Mouse (Mus musculus) midbrain, embryonic 14.5 days (tissue): ENCODE measurements at regions not wholly inside any gene's neighbourhood (a gene's known extent, or its start where the extent isn't known, plus 50 kb on each side); places are given as distances from the start of the nearest gene placed in this dataset.

Source experiments
- ATAC-seq: fragments of 200-750 bp; cut with Nextera tagmentation; 2 replicates; pipeline ENCODE4 v1.8.0; 2017; ENCODE audit warnings: moderate number of reproducible peaks, moderate library complexity; ENCODE audit not compliant: low FRiP score, low TSS enrichment
- DNase-seq: peaks from one replicate; pipeline ENCODE4 v3.0.0-alpha.2; 2015
- H3K27ac ChIP-seq: fragments of 300-500 bp; sonication (generic); replicated peaks from 2 replicates; pipeline ENCODE4 v1.5.1; 2014; ENCODE audit warnings: mild to moderate bottlenecking, low read depth, low read length, moderate library complexity
- H3K27me3 ChIP-seq: fragments of 300-500 bp; sonication (generic); 2 replicates; pipeline ENCODE4 v1.6.1; 2014; ENCODE audit warnings: low read length, control low read depth, mixed read lengths; ENCODE audit not compliant: control insufficient read depth, insufficient read depth
- H3K36me3 ChIP-seq: fragments of 300-500 bp; sonication (generic); 2 replicates; pipeline ENCODE4 v1.6.1; 2014; ENCODE audit warnings: low read length, control low read depth; ENCODE audit not compliant: control insufficient read depth, insufficient read depth
- H3K4me1 ChIP-seq: fragments of 300-500 bp; sonication (generic); 2 replicates; pipeline ENCODE4 v1.6.1; 2014; ENCODE audit warnings: mild to moderate bottlenecking, antibody characterized with exemption, low read length, control low read depth; ENCODE audit not compliant: control insufficient read depth, insufficient read depth
- H3K4me2 ChIP-seq: fragments of 300-500 bp; sonication (generic); 2 replicates; pipeline ENCODE4 v1.6.1; 2014; ENCODE audit warnings: mild to moderate bottlenecking, low read length, moderate library complexity
- H3K4me3 ChIP-seq: fragments of 300-500 bp; sonication (generic); replicated peaks from 2 replicates; pipeline ENCODE4 v1.5.1; 2014; ENCODE audit warnings: low read depth, low read length
- H3K9ac ChIP-seq: fragments of 300-500 bp; sonication (generic); replicated peaks from 2 replicates; pipeline ENCODE4 v1.6.1; 2014; ENCODE audit warnings: mild to moderate bottlenecking, low read length, moderate library complexity
- H3K9me3 ChIP-seq: fragments of 300-500 bp; sonication (generic); 2 replicates; pipeline ENCODE4 v1.6.1; 2016; ENCODE audit warnings: low read length, control low read depth, mixed read lengths; ENCODE audit not compliant: control insufficient read depth
- WGBS: fragments of 180-500 bp; shearing (Covaris S2); extraction: QIAGEN DNeasy Blood & Tissue Kit; methylation state at CpG from one replicate; pipeline ENCODE4 v1.1.7; 2014; 5-methylcytosine and 5-hydroxymethylcytosine counted together

- Histone ChIP-seq H3K4me1 (peaks cover 5% of the 10 kb centered on the region; the same call in 1 of the 2 replicates), H3K27me3 (no peaks in the 10 kb centered on the region), H3K4me2 (no peak overlapping the region), H3K36me3 (no peaks in the 10 kb centered on the region), H3K4me3 (no peak overlapping the region), H3K9me3 (no peaks in the 10 kb centered on the region), H3K9ac (no peak overlapping the region), H3K27ac (no peak overlapping the region)
- 31% methylated on average over 7 of the region's 7 CpGs for WGBS
- ATAC-seq, result no peak
- DNase-seq, result no peak
Measured at GRCm38 (mm10) chr1:119197415-119197700, 143.9 kb upstream of the Gli2 start.

DNA sequence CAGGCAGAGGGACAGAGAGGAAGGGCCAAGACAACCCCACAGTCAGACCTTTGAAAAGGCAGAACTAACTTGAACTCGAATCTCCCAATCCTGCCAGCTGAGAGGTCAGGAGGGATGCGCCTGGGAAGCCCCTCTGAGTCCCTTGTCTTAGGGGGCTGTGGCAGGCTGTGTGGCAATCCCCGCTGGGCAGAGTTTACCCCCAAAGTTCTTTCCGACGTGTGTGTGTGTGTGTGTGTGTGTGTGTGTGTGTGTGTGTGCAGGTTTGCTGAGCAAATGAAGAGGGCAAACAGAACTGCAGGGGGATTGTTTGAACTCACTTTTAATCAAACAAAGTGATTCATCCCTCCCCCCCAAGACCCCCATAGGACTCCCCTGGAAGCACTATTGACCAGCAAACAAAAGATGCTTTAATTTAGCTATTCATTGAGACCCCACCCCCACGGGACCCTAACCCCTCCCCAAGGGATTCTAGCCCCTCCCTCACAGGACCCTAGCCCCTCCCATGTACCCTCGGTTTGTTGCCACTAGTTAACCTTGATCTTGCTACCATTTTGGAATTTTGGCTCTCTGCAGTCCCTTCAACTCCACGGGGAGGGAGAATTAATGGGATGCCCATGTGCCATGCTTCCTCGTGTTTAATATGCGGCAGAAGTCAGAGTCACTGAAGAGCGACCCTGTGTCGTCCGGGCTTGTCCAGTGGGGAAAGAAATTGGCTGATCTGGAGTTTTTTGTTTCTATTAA, 143.4 kb upstream of the Gli2 start:
- peaks cover 5% of the 10 kb centered on the region; the same call in 1 of the 2 replicates for H3K4me1 ChIP-seq
- H3K4me3 ChIP-seq, result no peak overlapping the region
- H3K27ac ChIP-seq, result no peak overlapping the region
- 18% methylated on average over 13 of the region's 13 CpGs for WGBS
- H3K4me2 ChIP-seq, result no peak overlapping the region
- no peaks in the 10 kb centered on the region for H3K9me3 ChIP-seq
- ATAC-seq (no peak), DNase-seq (peak; percentile 24)
- no peaks in the 10 kb centered on the region for H3K36me3 ChIP-seq
- H3K9ac ChIP-seq, result no peak overlapping the region
- H3K27me3 ChIP-seq, result no peaks in the 10 kb centered on the region

- Histone ChIP-seq H3K4me2 (no peak overlapping the region), H3K27ac (no peak overlapping the region), H3K4me3 (no peak overlapping the region), H3K9me3 (no peaks in the 10 kb centered on the region), H3K27me3 (no peaks in the 10 kb centered on the region), H3K9ac (no peak overlapping the region), H3K4me1 (peaks cover 9% of the 10 kb centered on the region; the same call in 1 of the 2 replicates), H3K36me3 (no peaks in the 10 kb centered on the region)
- no peak for DNase-seq
- no peak for ATAC-seq
- 13% methylated on average over 6 of the region's 6 CpGs for WGBS
Measured at GRCm38 (mm10) chr1:119194533-119194932, 141.1 kb upstream of the Gli2 start.

GRCm38 (mm10) chr1:119191177-119191576, 137.8 kb upstream of the Gli2 start:
- Histone ChIP-seq H3K4me3 (no peak overlapping the region), H3K4me1 (peaks cover 14% of the 10 kb centered on the region; the same call in 1 of the 2 replicates), H3K36me3 (no peaks in the 10 kb centered on the region), H3K27ac (no peak overlapping the region), H3K27me3 (no peaks in the 10 kb centered on the region), H3K9ac (no peak overlapping the region), H3K4me2 (no peak overlapping the region), H3K9me3 (no peaks in the 10 kb centered on the region)
- WGBS, result 75% methylated on average over 2 of the region's 2 CpGs
- ATAC-seq (no peak), DNase-seq (no peak)

GRCm38 (mm10) chr1:119189461-119190066, 136.1 kb upstream of the Gli2 start:
- no peaks in the 10 kb centered on the region for H3K9me3 ChIP-seq
- H3K4me3 ChIP-seq, result peak overlapping the region; percentile 27
- no peak overlapping the region; the same call in 1 of the 2 replicates for H3K9ac ChIP-seq
- H3K4me2 ChIP-seq, result peak overlapping the region; percentile 57
- H3K27ac ChIP-seq, result no peak overlapping the region
- ATAC-seq, result peak; percentile 37; the same call in 1 of the 2 replicates
- no peaks in the 10 kb centered on the region for H3K27me3 ChIP-seq
- peaks cover 11% of the 10 kb centered on the region; the same call in 1 of the 2 replicates for H3K4me1 ChIP-seq
- H3K36me3 ChIP-seq, result no peaks in the 10 kb centered on the region
- 2% methylated on average over 23 of the region's 23 CpGs for WGBS
- peak; percentile 78 for DNase-seq

DNA sequence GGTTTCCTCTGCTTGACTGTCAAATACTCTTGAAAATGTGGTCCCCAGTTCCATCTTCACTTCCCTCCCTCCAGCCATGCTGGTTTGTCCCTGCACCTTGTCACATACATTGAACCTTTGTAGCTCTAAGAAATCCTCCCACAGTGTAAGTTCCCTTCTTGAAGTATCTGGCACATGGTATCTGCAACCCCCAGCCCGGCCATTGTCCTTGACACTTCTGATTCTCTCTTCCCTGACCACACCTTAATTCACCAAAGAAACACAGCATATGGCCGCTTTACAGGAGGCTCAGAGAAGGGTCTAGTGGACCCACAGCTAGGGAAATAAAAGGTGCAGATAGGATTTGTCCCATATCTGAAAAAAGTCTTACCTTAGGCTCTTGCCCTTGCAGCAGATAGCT, 133.9 kb upstream of the Gli2 start:
- Histone ChIP-seq H3K9ac (no peak overlapping the region), H3K4me3 (no peak overlapping the region), H3K27me3 (no peaks in the 10 kb centered on the region), H3K4me1 (peaks cover 9% of the 10 kb centered on the region; the same call in 1 of the 2 replicates), H3K36me3 (no peaks in the 10 kb centered on the region), H3K9me3 (no peaks in the 10 kb centered on the region), H3K4me2 (no peak overlapping the region), H3K27ac (no peak overlapping the region)
- no peak for DNase-seq
- 92% methylated on average over 2 of the region's 2 CpGs for WGBS
- no peak for ATAC-seq

- Histone ChIP-seq H3K4me1 (peaks cover 9% of the 10 kb centered on the region; the same call in 1 of the 2 replicates), H3K9me3 (no peaks in the 10 kb centered on the region), H3K4me2 (no peak overlapping the region), H3K9ac (no peak overlapping the region), H3K36me3 (no peaks in the 10 kb centered on the region), H3K27ac (no peak overlapping the region), H3K27me3 (no peaks in the 10 kb centered on the region), H3K4me3 (no peak overlapping the region)
- DNase-seq (no peak), ATAC-seq (no peak)
- WGBS, result 87% methylated on average over 4 of the region's 4 CpGs
Measured at GRCm38 (mm10) chr1:119186856-119187255, 133.4 kb upstream of the Gli2 start.

DNA sequence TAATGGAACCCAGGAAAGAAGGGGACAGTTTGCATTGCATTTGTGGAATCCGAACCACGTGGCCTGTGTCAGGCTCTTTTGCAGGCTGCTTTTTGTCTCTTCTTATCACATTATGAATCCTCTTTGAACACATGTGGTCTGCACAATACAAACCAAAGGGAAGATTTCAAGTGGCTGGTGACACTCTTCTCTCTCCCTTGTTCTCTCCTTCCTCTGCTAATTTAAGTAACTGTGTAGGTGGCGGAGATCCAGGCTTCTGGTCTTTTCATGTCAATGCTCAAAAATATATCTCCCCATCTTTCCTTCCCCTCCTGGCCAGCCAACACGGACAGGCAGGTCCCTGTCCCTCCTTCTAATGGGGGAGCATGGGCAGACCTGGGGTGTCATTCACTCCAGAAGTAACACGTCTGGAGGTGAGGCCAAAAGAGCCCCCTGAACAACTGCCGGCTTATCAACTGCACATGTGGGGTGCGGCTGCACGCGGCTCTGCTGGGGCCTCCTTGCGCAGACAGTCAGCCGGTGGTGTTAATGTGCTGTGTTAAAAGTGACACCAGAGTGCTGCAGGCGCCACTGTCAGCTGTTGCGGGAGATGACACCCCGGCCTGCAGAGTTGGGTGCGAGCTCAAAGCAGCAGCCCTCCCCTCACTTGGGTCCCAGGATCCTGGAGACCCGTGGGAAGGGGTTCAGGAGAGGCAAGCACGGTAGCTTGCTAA, 130.3 kb upstream of the Gli2 start:
- no peaks in the 10 kb centered on the region for H3K36me3 ChIP-seq
- ATAC-seq, result no peak
- no peak overlapping the region for H3K4me2 ChIP-seq
- H3K4me1 ChIP-seq, result no peaks in the 10 kb centered on the region
- WGBS, result 87% methylated on average over 17 of the region's 17 CpGs
- no peak overlapping the region for H3K9ac ChIP-seq
- no peaks in the 10 kb centered on the region for H3K9me3 ChIP-seq
- no peaks in the 10 kb centered on the region for H3K27me3 ChIP-seq
- H3K27ac ChIP-seq, result no peak overlapping the region
- H3K4me3 ChIP-seq, result no peak overlapping the region
- no peak for DNase-seq
